9 mouse cellular contexts compared by ENCODE assay signal in genomic region chr10:51678251-51678639, GRCm38 (mm10). TPM values are rescaled to one million over a fixed set of nuclear protein-coding genes. Genes with fewer than 3 reads are reported as not detected.
DNase-seq lines count a peak whose midpoint lies in the region; ATAC-seq and TF ChIP-seq lines count a peak whose summit lies in the region.
"Had no signal": no experiment of that assay in that cellular context is flagged by ENCODE, and none has a peak within 500 bp of the region (broad histone marks: within the 10 kb centered on the region; RNA-seq: fewer than 3 reads in every experiment).

No protein-coding gene starts in this region.

- TF ChIP-seq CTCF in hindbrain, postnatal 0 days (IDR thresholded peaks at IDR 0.05; ENCODE audit: low read depth): no peak

- H3K36me3 ChIP-seq in kidney, embryonic 16.5 days (ENCODE audit: insufficient read depth, low read length): no peaks in the 10 kb centered on the region
- no peaks in the 10 kb centered on the region for H3K36me3 ChIP-seq in hindbrain, postnatal 0 days (ENCODE audit: insufficient read depth, low read length)
- H3K36me3 ChIP-seq in midbrain, embryonic 16.5 days (ENCODE audit: control insufficient read depth, insufficient read depth, low read length): no peaks in the 10 kb centered on the region

- no peak overlapping the region for H3K27ac ChIP-seq in kidney, embryonic 16.5 days (ENCODE audit: low read length)
- no peak overlapping the region for H3K27ac ChIP-seq in hindbrain, postnatal 0 days
- H3K27ac ChIP-seq in midbrain, embryonic 16.5 days (ENCODE audit: low read length): no peak overlapping the region

- 0 out of 2 replicates have a peak, but pooled peaks cover 8% of the 10 kb centered on the region for H3K4me1 ChIP-seq in kidney, embryonic 16.5 days (ENCODE audit: insufficient read depth, low read length)
- no peaks in the 10 kb centered on the region for H3K4me1 ChIP-seq in hindbrain, postnatal 0 days (ENCODE audit: insufficient read depth, low read length)
- H3K4me1 ChIP-seq in midbrain, embryonic 16.5 days (ENCODE audit: control insufficient read depth, insufficient read depth, low read length): no peaks in the 10 kb centered on the region

- H3K4me2 ChIP-seq in kidney, embryonic 16.5 days (replicated peaks; ENCODE audit: low read depth, low read length): peak overlapping the region; percentile 66
- H3K4me2 ChIP-seq in hindbrain, postnatal 0 days (ENCODE audit: low read depth, low read length): peak overlapping the region; percentile 83
- H3K4me2 ChIP-seq in midbrain, embryonic 16.5 days (ENCODE audit: low read length): peak overlapping the region; percentile 100

- no peaks in the 10 kb centered on the region for H3K9me3 ChIP-seq in kidney, embryonic 16.5 days (ENCODE audit: low read length)
- no peaks in the 10 kb centered on the region for H3K9me3 ChIP-seq in hindbrain, postnatal 0 days (ENCODE audit: low read length)
- no peaks in the 10 kb centered on the region for H3K9me3 ChIP-seq in midbrain, embryonic 16.5 days (replicated peaks; ENCODE audit: control insufficient read depth, low read length, poor library complexity, severe bottlenecking)

- 4% methylated on average over 10 of the region's 10 CpGs for WGBS in kidney, embryonic 16.5 days
- WGBS in hindbrain, postnatal 0 days: 9% methylated on average over 10 of the region's 10 CpGs
- 3% methylated on average over 10 of the region's 10 CpGs for WGBS in midbrain, embryonic 16.5 days

- DNase-seq in kidney, adult 9 months: no peak
- peak; percentile 24 for DNase-seq in embryo, embryonic 9.5 days (ENCODE audit: extremely low spot score)
- no peak for DNase-seq in hindbrain, postnatal 0 days (ENCODE audit: low spot score)
- no peak for DNase-seq in adrenal gland, adult 2 months
- DNase-seq: kidney, adult 8-10 months had no signal

- peak overlapping the region; percentile 45 for H3K4me3 ChIP-seq in kidney, embryonic 16.5 days (ENCODE audit: low read length)
- peak overlapping the region; percentile 41 for H3K4me3 ChIP-seq in hindbrain, postnatal 0 days (ENCODE audit: low read length)
- H3K4me3 ChIP-seq in midbrain, embryonic 16.5 days (ENCODE audit: low read depth, low read length): peak overlapping the region; percentile 54

- peaks cover 27% of the 10 kb centered on the region for H3K27me3 ChIP-seq in kidney, embryonic 16.5 days (ENCODE audit: insufficient read depth, low read length)
- H3K27me3 ChIP-seq in hindbrain, postnatal 0 days (ENCODE audit: insufficient read depth, low read length): no peaks in the 10 kb centered on the region
- peaks cover 20% of the 10 kb centered on the region for H3K27me3 ChIP-seq in midbrain, embryonic 16.5 days (ENCODE audit: control insufficient read depth, insufficient read depth, low read depth, low read length)

- ATAC-seq in kidney, embryonic 16.5 days (ENCODE audit: low FRiP score, low TSS enrichment): peak; percentile 15; the same call in 1 of the 2 replicates
- ATAC-seq in hindbrain, postnatal 0 days: no peak
- no peak for ATAC-seq in midbrain, embryonic 16.5 days
- ATAC-seq in activated CD4-positive, CD25-positive, alpha-beta regulatory T cell, adult 4 months: no peak
- ATAC-seq in granulocyte monocyte progenitor cell, adult 5-6 weeks (replicated peaks; ENCODE audit: poor library complexity, severe bottlenecking): no peak

- no peak overlapping the region for H3K9ac ChIP-seq in kidney, embryonic 16.5 days (replicated peaks; ENCODE audit: low read length)
- H3K9ac ChIP-seq in hindbrain, postnatal 0 days (replicated peaks; ENCODE audit: low read length): peak overlapping the region; percentile 22; the same call in 1 of the 2 replicates
- no peak overlapping the region; the same call in 1 of the 2 replicates for H3K9ac ChIP-seq in midbrain, embryonic 16.5 days (ENCODE audit: low read depth, low read length)

RNA-seq across cellular contexts. Expression of gene Rfx6, which starts 0.7 kb away (rescaled TPM):
- not detected in 2 replicates for polyA plus RNA-seq in kidney, embryonic 16.5 days (2015; fragmentation: Nextera tagmentation; extraction: Ambion mirVana)
- total RNA-seq in hindbrain, postnatal 0 days (2014; rRNA removed): not detected in 2 replicates
- not detected in 2 replicates for polyA plus RNA-seq in hindbrain, postnatal 0 days (2015; fragmentation: Nextera tagmentation; extraction: Ambion mirVana)
- polyA plus RNA-seq in midbrain, embryonic 16.5 days (2015; fragmentation: Nextera tagmentation; extraction: Ambion mirVana): 0.08 TPM in 1 of 2 replicates, not detected in the other
- polyA plus RNA-seq in activated CD4-positive, CD25-positive, alpha-beta regulatory T cell, adult 4 months (2017; shearing (Covaris generic)): not detected
- total RNA-seq in adrenal gland, adult 2 months (2021): not detected
- polyA plus RNA-seq in adrenal gland, adult 2 months (2012; rRNA removed): not detected in 2 replicates
- not detected in 2 replicates for total RNA-seq in granulocyte monocyte progenitor cell, adult 5-6 weeks (2014; fragmentation: Nextera tagmentation)
- total RNA-seq in granulocyte monocyte progenitor cell, adult 5-6 weeks (2017): not detected in 2 replicates

RNA-seq across cellular contexts. Expression of gene Gprc6a, which starts 47.0 kb away (rescaled TPM):
- polyA plus RNA-seq in kidney, embryonic 16.5 days (2015; fragmentation: Nextera tagmentation; extraction: Ambion mirVana): 0.14 TPM in 1 of 2 replicates, not detected in the other
- total RNA-seq in hindbrain, postnatal 0 days (2014; rRNA removed): 0.83 TPM in 1 of 2 replicates, not detected in the other
- polyA plus RNA-seq in hindbrain, postnatal 0 days (2015; fragmentation: Nextera tagmentation; extraction: Ambion mirVana): 0.08 and 0.09 TPM in 2 replicates
- polyA plus RNA-seq in midbrain, embryonic 16.5 days (2015; fragmentation: Nextera tagmentation; extraction: Ambion mirVana): 0.07 and 0.08 TPM in 2 replicates
- not detected for polyA plus RNA-seq in activated CD4-positive, CD25-positive, alpha-beta regulatory T cell, adult 4 months (2017; shearing (Covaris generic))
- total RNA-seq in adrenal gland, adult 2 months (2021): not detected
- not detected in 2 replicates for polyA plus RNA-seq in adrenal gland, adult 2 months (2012; rRNA removed)
- not detected in 2 replicates for total RNA-seq in granulocyte monocyte progenitor cell, adult 5-6 weeks (2014; fragmentation: Nextera tagmentation)
- not detected in 2 replicates for total RNA-seq in granulocyte monocyte progenitor cell, adult 5-6 weeks (2017)
